Mouse (Mus musculus): ENCODE measurements around the gene Olfr1378. TPM values are rescaled to one million over a fixed set of nuclear protein-coding genes. Genes with fewer than 3 reads are reported as not detected.

Gene Olfr1378
- total RNA-seq, 1 experiment = not detected

DNA sequence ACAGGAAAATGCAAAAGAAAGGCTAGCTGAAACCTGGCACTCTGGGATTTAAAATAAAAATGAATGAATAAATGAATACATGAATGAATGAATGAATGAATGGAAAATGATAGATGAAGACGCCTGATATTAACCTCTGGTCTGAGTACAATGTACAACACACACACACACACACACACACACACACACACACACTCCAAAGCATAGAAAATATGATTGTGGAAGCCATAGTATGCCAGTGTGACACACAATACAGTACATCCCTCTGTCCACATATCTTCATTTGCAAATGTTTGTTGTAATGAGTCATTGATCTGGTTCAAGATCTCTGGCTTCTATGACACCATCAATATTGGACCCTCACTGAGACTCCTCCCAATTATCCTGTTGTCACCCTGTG, 34.3 kb upstream of the Olfr1378 start:
- in situ Hi-C loops (cut with MboI; ENCODE audit: low sequenced_read_pairs in 2 of 2, unreplicated experiment in 2 of 2) = no loop called here
- Histone ChIP-seq H3K4me1 (ENCODE audit: control insufficient read depth in 2 of 2, insufficient read depth in 2 of 2, low read length in 2 of 2, poor library complexity in 1 of 2) (peaks cover 0 to 2% of the 10 kb centered on the region in 2 experiments; a peak in 1 of 4 replicates), H3K4me3 (ENCODE audit: insufficient read depth in 1 of 2, low read depth in 1 of 2, low read length in 2 of 2, poor library complexity in 1 of 2, severe bottlenecking in 1 of 2) (no peak overlapping the region), H3K9me3 (ENCODE audit: control insufficient read depth, insufficient read depth, low read depth, low read length) (no peaks in the 10 kb centered on the region), H3K36me3 (ENCODE audit: control insufficient read depth, insufficient read depth, low read length, poor library complexity, severe bottlenecking) (no peaks in the 10 kb centered on the region), H3K27ac (ENCODE audit: insufficient read depth, low read depth, low read length, poor library complexity, severe bottlenecking) (no peak overlapping the region), H3K9ac (ENCODE audit: insufficient read depth, low read depth, low read length, poor library complexity, severe bottlenecking) (no peak overlapping the region)
- DNase-seq (ENCODE audit: low read depth, low spot score) = no peak
- TF ChIP-seq ZC3H11A (IDR thresholded peaks at IDR 0.05; ENCODE audit: borderline replicate concordance, low read depth, low read length) (no peak), ZNF384 (IDR thresholded peaks at IDR 0.05; ENCODE audit: low read depth, low read length) (no peak), CHD2 (IDR thresholded peaks at IDR 0.05; ENCODE audit: low read depth, low read length) (no peak), HCFC1 (IDR thresholded peaks at IDR 0.05; ENCODE audit: borderline replicate concordance, insufficient read depth, low read length) (no peak), MAFK (IDR thresholded peaks at IDR 0.05; ENCODE audit: insufficient read depth, low read depth, low read length) (no peak)

- in situ Hi-C loops (cut with MboI; ENCODE audit: low sequenced_read_pairs in 2 of 2, unreplicated experiment in 2 of 2) = no loop called here
- no peaks in the 10 kb centered on the region for H3K36me3 ChIP-seq (ENCODE audit: control insufficient read depth, insufficient read depth, low read length, poor library complexity, severe bottlenecking)
- H3K9ac ChIP-seq (ENCODE audit: insufficient read depth, low read depth, low read length, poor library complexity, severe bottlenecking) = no peak overlapping the region
- H3K9me3 ChIP-seq (ENCODE audit: control insufficient read depth, insufficient read depth, low read depth, low read length) = no peaks in the 10 kb centered on the region
- DNase-seq (ENCODE audit: low read depth, low spot score) = no peak
- H3K27ac ChIP-seq (ENCODE audit: insufficient read depth, low read depth, low read length, poor library complexity, severe bottlenecking) = no peak overlapping the region
- no peak overlapping the region for H3K4me3 ChIP-seq (ENCODE audit: insufficient read depth in 1 of 2, low read depth in 1 of 2, low read length in 2 of 2, poor library complexity in 1 of 2, severe bottlenecking in 1 of 2)
- TF ChIP-seq ZNF384 (IDR thresholded peaks at IDR 0.05; ENCODE audit: low read depth, low read length) = no peak
- TF ChIP-seq HCFC1 (IDR thresholded peaks at IDR 0.05; ENCODE audit: borderline replicate concordance, insufficient read depth, low read length) = no peak
- no peak for TF ChIP-seq ZC3H11A (IDR thresholded peaks at IDR 0.05; ENCODE audit: borderline replicate concordance, low read depth, low read length)
- no peak for TF ChIP-seq MAFK (IDR thresholded peaks at IDR 0.05; ENCODE audit: insufficient read depth, low read depth, low read length)
- no peak for TF ChIP-seq CHD2 (IDR thresholded peaks at IDR 0.05; ENCODE audit: low read depth, low read length)
- no peaks in the 10 kb centered on the region for H3K4me1 ChIP-seq (ENCODE audit: control insufficient read depth in 2 of 2, insufficient read depth in 2 of 2, low read length in 2 of 2, poor library complexity in 1 of 2)
These were observed 27.9 kb upstream of the Olfr1378 start for GRCm38 (mm10) chr11:50938435-50938834.

DNA sequence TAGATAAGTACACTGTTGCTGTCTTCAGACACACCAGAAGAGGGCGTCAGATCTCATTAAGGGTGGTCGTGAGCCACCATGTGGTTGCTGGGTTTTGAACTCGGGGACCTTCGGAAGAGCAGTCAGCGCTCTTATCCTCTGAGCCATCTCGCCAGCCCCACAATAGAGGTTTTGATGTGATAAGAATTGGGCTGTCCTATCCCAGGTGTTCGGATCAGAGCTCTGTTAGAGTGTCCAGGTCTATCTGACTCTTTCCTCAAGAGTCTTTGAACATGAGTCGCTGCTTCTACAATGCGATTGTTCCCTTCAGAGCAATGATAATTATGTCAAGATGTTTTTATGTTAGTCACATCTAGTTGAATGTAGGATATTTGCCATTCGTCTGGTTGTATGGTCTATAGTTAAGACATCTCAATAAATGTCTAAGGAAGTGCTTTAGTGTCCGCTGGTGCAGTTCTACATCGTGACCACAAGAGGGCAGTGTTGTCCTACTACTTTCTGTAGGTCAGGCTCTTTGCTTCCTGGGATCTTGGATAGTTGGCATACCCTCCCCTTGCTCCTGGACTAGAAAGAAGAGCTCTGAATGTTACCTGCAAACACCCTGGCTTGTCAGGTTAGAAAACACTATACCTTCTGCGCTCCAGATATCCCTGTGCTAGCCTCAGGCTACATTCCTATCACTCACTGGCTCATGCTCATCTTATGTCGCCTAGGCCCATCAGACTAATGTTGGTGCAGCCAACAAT, 26.5 kb upstream of the Olfr1378 start:
- Histone ChIP-seq H3K27ac (ENCODE audit: insufficient read depth, low read depth, low read length, poor library complexity, severe bottlenecking) (no peak overlapping the region), H3K4me3 (ENCODE audit: insufficient read depth in 1 of 2, low read depth in 1 of 2, low read length in 2 of 2, poor library complexity in 1 of 2, severe bottlenecking in 1 of 2) (no peak overlapping the region), H3K4me1 (ENCODE audit: control insufficient read depth in 2 of 2, insufficient read depth in 2 of 2, low read length in 2 of 2, poor library complexity in 1 of 2) (no peaks in the 10 kb centered on the region), H3K9ac (ENCODE audit: insufficient read depth, low read depth, low read length, poor library complexity, severe bottlenecking) (no peak overlapping the region), H3K9me3 (ENCODE audit: control insufficient read depth, insufficient read depth, low read depth, low read length) (no peaks in the 10 kb centered on the region), H3K36me3 (ENCODE audit: control insufficient read depth, insufficient read depth, low read length, poor library complexity, severe bottlenecking) (no peaks in the 10 kb centered on the region)
- peak; percentile 60 for DNase-seq (ENCODE audit: low read depth, low spot score)
- in situ Hi-C loops (cut with MboI; ENCODE audit: low sequenced_read_pairs in 2 of 2, unreplicated experiment in 2 of 2) = loop anchor here in 1 of 2 experiments (5.0 kb wide), 1 partner anchor 113 kb away; no protein-coding TSS in a partner anchor
- peak; percentile 93 for TF ChIP-seq ZC3H11A (IDR thresholded peaks at IDR 0.05; ENCODE audit: borderline replicate concordance, low read depth, low read length)
- no peak for TF ChIP-seq CHD2 (IDR thresholded peaks at IDR 0.05; ENCODE audit: low read depth, low read length)

DNA sequence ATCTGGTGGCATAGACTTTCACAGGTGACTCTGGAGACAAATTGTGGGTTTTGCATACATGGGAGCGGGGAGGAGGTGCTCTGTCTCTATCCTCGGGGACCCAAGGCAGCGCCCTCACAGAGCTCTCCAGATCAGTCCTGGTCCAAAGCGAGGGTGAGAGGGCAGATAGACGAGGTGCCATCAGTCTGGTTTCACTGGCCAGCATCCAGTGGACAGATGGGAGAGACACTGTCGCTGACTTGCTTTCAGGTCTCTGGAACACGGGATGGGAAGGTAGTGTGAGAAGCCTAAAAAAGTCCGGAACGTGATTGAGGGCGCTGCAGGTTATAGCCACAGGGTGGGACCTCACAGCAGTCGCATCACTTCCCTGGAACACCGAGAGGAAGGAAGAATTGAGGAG, 23.9 kb upstream of the Olfr1378 start:
- no peak for DNase-seq (ENCODE audit: low read depth, low spot score)
- Histone ChIP-seq H3K9ac (ENCODE audit: insufficient read depth, low read depth, low read length, poor library complexity, severe bottlenecking) (0 out of 2 replicates have a peak overlapping the region, but pooled peaks have one; percentile 3), H3K9me3 (ENCODE audit: control insufficient read depth, insufficient read depth, low read depth, low read length) (no peaks in the 10 kb centered on the region), H3K4me3 (ENCODE audit: insufficient read depth in 1 of 2, low read depth in 1 of 2, low read length in 2 of 2, poor library complexity in 1 of 2, severe bottlenecking in 1 of 2) (no peak overlapping the region), H3K27ac (ENCODE audit: insufficient read depth, low read depth, low read length, poor library complexity, severe bottlenecking) (no peak overlapping the region), H3K36me3 (ENCODE audit: control insufficient read depth, insufficient read depth, low read length, poor library complexity, severe bottlenecking) (no peaks in the 10 kb centered on the region), H3K4me1 (ENCODE audit: control insufficient read depth in 2 of 2, insufficient read depth in 2 of 2, low read length in 2 of 2, poor library complexity in 1 of 2) (no peaks in the 10 kb centered on the region)
- in situ Hi-C loops (cut with MboI; ENCODE audit: low sequenced_read_pairs in 2 of 2, unreplicated experiment in 2 of 2) = loop anchor here in 1 of 2 experiments (5.0 kb wide), 1 partner anchor 110 kb away; no protein-coding TSS in a partner anchor
- TF ChIP-seq MAFK (IDR thresholded peaks at IDR 0.05; ENCODE audit: insufficient read depth, low read depth, low read length) = no peak
- no peak for TF ChIP-seq HCFC1 (IDR thresholded peaks at IDR 0.05; ENCODE audit: borderline replicate concordance, insufficient read depth, low read length)
- TF ChIP-seq ZC3H11A (IDR thresholded peaks at IDR 0.05; ENCODE audit: borderline replicate concordance, low read depth, low read length) = no peak
